Mouse (Mus musculus): ENCODE measurements at regions not wholly inside any gene's neighbourhood (a gene's known extent, or its start where the extent isn't known, plus 50 kb on each side); places are given as distances from the start of the nearest gene placed in this dataset.

DNA sequence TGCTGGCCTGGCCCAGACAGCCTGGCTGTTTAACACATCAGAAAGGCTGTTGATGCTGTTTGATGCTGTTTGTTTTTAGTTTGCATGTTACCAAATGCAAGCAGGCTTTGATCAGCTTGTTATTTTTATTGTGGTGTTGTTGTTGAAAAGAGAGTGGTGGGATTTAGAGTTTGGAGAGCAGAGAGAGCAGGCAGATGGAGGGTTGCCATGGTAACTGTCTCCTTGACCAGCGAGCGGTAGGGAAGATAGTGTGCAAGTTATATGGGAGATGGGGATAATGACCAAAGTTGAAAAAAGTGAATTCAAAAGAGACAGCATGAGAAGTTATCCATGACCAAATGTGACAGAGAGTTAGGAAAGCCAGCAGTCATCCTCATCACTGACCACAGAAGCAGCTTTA, 83.3 kb downstream of the Cmc2 start:
- no peak overlapping the region for H3K27ac ChIP-seq
- ATAC-seq (ENCODE audit: insufficient read depth, low FRiP score, low read depth) = no peak
- no peak overlapping the region for H3K4me3 ChIP-seq (replicated peaks)

DNA sequence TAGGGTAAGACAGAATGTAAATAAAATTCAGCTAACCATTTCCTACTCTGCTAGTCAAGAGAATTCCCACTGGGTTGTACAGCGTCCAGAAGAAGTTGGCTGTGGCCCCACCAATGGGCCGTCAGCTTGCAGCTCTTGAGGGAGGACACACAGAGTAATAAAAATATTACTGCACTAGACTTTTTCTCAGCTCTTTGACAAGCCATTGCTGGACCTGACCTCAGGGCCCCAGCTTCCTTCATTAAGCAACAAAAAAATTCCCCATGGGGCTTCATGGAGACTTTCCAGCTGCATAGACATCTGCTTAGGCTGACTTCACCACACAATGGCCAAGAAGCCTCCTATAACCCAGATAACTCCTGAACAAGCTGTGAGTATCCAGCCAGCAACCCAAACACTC, 89.1 kb downstream of the Cmc2 start:
- Histone ChIP-seq H3K9me3 (no peaks in the 10 kb centered on the region), H3K36me3 (no peaks in the 10 kb centered on the region), H3K9ac (no peak overlapping the region), H3K4me2 (no peak overlapping the region), H3K27me3 (replicated peaks) (no peaks in the 10 kb centered on the region), H3K4me3 (replicated peaks) (no peak overlapping the region), H3K27ac (no peak overlapping the region), H3K4me1 (no peaks in the 10 kb centered on the region)
- ATAC-seq (ENCODE audit: insufficient read depth, low FRiP score, low read depth) = no peak; the same call in 1 of the 2 replicates
- WGBS = 45% methylated on average over 2 of the region's 2 CpGs

More for the DNA sequence above, 83.3 kb downstream of the Cmc2 start:
- Histone ChIP-seq H3K27me3 (replicated peaks) (no peaks in the 10 kb centered on the region), H3K4me2 (no peak overlapping the region), H3K9me3 (no peaks in the 10 kb centered on the region), H3K4me1 (no peaks in the 10 kb centered on the region), H3K9ac (no peak overlapping the region), H3K36me3 (no peaks in the 10 kb centered on the region)
- WGBS = 64% methylated on average over 2 of the region's 2 CpGs

- Histone ChIP-seq H3K27me3 (replicated peaks) (no peaks in the 10 kb centered on the region), H3K4me3 (replicated peaks) (no peak overlapping the region), H3K9ac (no peak overlapping the region), H3K27ac (no peak overlapping the region), H3K4me2 (no peak overlapping the region), H3K4me1 (no peaks in the 10 kb centered on the region), H3K36me3 (no peaks in the 10 kb centered on the region), H3K9me3 (no peaks in the 10 kb centered on the region)
- ATAC-seq (ENCODE audit: insufficient read depth, low FRiP score, low read depth) = no peak
- 79% methylated on average over 3 of the region's 3 CpGs for WGBS
Observed at GRCm38 (mm10) chr8:116829631-116830030, 91.6 kb downstream of the Cmc2 start.

DNA sequence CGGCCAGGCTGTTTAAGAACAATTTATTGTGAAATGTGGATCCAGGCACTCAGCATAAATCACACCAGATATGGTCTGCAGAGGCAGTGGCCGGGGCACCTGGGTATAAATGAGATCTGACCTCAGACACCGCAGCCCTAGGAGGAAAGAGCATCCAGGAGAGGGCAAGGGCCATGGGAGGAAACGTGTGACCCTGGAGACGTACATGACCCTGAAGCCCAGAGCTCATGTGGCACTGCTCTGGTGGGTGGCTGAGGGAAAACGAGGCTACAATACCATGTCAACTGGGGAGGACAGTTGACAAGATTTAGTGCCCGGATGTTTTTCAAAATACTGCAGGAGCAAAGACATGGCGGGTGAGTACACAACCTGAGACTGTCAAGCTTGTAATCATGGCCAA, 93.0 kb downstream of the Cmc2 start:
- no peak overlapping the region for H3K27ac ChIP-seq
- H3K9ac ChIP-seq = no peak overlapping the region
- no peaks in the 10 kb centered on the region for H3K9me3 ChIP-seq
- no peaks in the 10 kb centered on the region for H3K36me3 ChIP-seq
- no peaks in the 10 kb centered on the region for H3K27me3 ChIP-seq (replicated peaks)
- H3K4me3 ChIP-seq (replicated peaks) = no peak overlapping the region
- 70% methylated on average over 8 of the region's 8 CpGs for WGBS
- no peaks in the 10 kb centered on the region for H3K4me1 ChIP-seq
- H3K4me2 ChIP-seq = no peak overlapping the region
- no peak for ATAC-seq (ENCODE audit: insufficient read depth, low FRiP score, low read depth)

GRCm38 (mm10) chr8:116827141-116827540, 94.1 kb downstream of the Cmc2 start:
- WGBS = 98% methylated on average over 13 of the region's 13 CpGs
- H3K9ac ChIP-seq = no peak overlapping the region

GRCm38 (mm10) chr8:116814118-116814851, 81.5 kb upstream of the Cdyl2 start:
- no peaks in the 10 kb centered on the region for H3K4me1 ChIP-seq
- H3K9ac ChIP-seq = no peak overlapping the region
- no peaks in the 10 kb centered on the region for H3K9me3 ChIP-seq
- ATAC-seq (ENCODE audit: insufficient read depth, low FRiP score, low read depth) = peak; percentile 63; the same call in 1 of the 2 replicates
- 39% methylated on average over 10 of the region's 10 CpGs for WGBS
- no peaks in the 10 kb centered on the region for H3K36me3 ChIP-seq
- no peak overlapping the region for H3K4me3 ChIP-seq (replicated peaks)
- no peak overlapping the region for H3K27ac ChIP-seq
- H3K4me2 ChIP-seq = no peak overlapping the region
- no peaks in the 10 kb centered on the region for H3K27me3 ChIP-seq (replicated peaks)

More at GRCm38 (mm10) chr8:116827141-116827540, 94.1 kb downstream of the Cmc2 start:
- Histone ChIP-seq H3K4me2 (no peak overlapping the region), H3K4me3 (replicated peaks) (no peak overlapping the region), H3K9me3 (no peaks in the 10 kb centered on the region), H3K27ac (no peak overlapping the region), H3K36me3 (no peaks in the 10 kb centered on the region), H3K4me1 (no peaks in the 10 kb centered on the region), H3K27me3 (replicated peaks) (no peaks in the 10 kb centered on the region)
- ATAC-seq (ENCODE audit: insufficient read depth, low FRiP score, low read depth) = no peak

GRCm38 (mm10) chr8:116801313-116801712, 68.5 kb upstream of the Cdyl2 start:
- 95% methylated on average over 32 of the region's 32 CpGs for WGBS

DNA sequence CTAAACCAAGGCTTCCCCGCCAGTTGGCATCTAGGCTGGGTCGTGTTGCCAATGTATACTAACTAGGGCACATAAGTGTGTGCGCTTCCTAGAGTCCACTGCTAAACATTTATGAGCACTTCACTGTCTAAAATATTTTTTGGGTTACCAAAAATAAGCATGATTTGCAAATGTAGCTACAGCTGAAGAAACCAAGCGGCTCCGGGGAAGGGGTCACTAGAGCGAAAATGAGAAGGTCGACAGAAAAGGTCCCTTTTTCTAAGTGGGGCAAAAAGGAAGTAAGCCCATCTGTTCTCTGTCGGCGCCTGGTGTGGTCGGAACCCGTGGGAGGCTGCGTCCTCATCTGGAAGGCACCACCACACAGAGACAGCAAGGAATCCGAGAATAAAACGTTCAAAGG, 67.8 kb upstream of the Cdyl2 start:
- WGBS = 83% methylated on average over 14 of the region's 14 CpGs
- no peaks in the 10 kb centered on the region for H3K36me3 ChIP-seq
- no peak for ATAC-seq (ENCODE audit: insufficient read depth, low FRiP score, low read depth)
- H3K9ac ChIP-seq = no peak overlapping the region
- H3K27ac ChIP-seq = no peak overlapping the region
- no peak overlapping the region for H3K4me2 ChIP-seq
- H3K4me3 ChIP-seq (replicated peaks) = no peak overlapping the region
- no peaks in the 10 kb centered on the region for H3K27me3 ChIP-seq (replicated peaks)
- H3K4me1 ChIP-seq = no peaks in the 10 kb centered on the region
- H3K9me3 ChIP-seq = no peaks in the 10 kb centered on the region

More at GRCm38 (mm10) chr8:116801313-116801712, 68.5 kb upstream of the Cdyl2 start:
- H3K4me1 ChIP-seq = no peaks in the 10 kb centered on the region
- no peaks in the 10 kb centered on the region for H3K27me3 ChIP-seq (replicated peaks)
- no peak overlapping the region for H3K4me2 ChIP-seq
- H3K27ac ChIP-seq = no peak overlapping the region
- no peaks in the 10 kb centered on the region for H3K9me3 ChIP-seq
- H3K36me3 ChIP-seq = no peaks in the 10 kb centered on the region
- no peak for ATAC-seq (ENCODE audit: insufficient read depth, low FRiP score, low read depth)
- H3K9ac ChIP-seq = no peak overlapping the region
- H3K4me3 ChIP-seq (replicated peaks) = no peak overlapping the region

DNA sequence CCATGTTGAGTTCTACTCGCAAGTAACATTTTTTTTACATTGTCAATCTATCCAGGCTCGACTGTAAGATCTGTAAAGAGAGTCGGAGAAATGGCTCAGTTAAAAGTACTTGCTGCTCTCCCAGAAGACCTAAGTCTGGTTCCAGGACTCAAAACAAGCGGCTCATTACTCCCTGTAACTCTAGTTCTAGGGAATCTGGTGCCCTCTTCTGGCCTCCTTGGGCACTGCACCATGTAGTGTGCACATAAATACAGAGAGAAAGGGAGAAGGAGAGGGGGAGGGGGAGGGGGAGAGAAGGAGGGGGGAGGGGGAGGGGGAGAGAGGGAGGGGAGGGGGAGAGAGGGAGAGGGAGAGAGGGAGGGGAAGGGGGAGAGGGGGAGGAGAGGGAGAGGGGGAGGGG, 66.2 kb upstream of the Cdyl2 start:
- H3K27ac ChIP-seq = no peak overlapping the region
- ATAC-seq (ENCODE audit: insufficient read depth, low FRiP score, low read depth) = no peak
- no peak overlapping the region for H3K4me2 ChIP-seq
- no peak overlapping the region for H3K9ac ChIP-seq
- H3K4me1 ChIP-seq = no peaks in the 10 kb centered on the region
- H3K4me3 ChIP-seq (replicated peaks) = no peak overlapping the region
- WGBS = 83% methylated on average over 4 of the region's 4 CpGs
- H3K27me3 ChIP-seq (replicated peaks) = no peaks in the 10 kb centered on the region
- no peaks in the 10 kb centered on the region for H3K9me3 ChIP-seq
- H3K36me3 ChIP-seq = no peaks in the 10 kb centered on the region

DNA sequence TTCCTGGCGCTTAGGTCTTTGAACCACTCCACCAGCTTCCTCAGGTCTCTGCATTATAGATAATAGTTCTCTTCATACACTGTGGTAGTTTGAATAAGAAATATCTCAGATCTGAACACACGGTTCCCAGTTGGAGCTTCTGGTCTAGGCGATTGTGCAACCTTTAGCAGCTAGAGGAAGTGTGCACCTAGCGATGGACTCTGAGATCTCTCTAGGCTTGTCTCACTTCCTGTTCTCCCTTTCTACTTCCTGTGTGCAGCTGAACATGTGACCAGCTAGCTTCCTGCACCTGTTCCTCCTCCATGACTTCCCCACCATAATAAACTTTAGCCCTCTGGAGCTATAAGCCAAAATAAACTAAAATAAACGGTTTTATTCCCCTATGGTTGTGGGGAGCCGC, 62.9 kb upstream of the Cdyl2 start:
- ATAC-seq (ENCODE audit: insufficient read depth, low FRiP score, low read depth) = no peak
- WGBS = 90% methylated on average over 6 of the region's 6 CpGs

DNA sequence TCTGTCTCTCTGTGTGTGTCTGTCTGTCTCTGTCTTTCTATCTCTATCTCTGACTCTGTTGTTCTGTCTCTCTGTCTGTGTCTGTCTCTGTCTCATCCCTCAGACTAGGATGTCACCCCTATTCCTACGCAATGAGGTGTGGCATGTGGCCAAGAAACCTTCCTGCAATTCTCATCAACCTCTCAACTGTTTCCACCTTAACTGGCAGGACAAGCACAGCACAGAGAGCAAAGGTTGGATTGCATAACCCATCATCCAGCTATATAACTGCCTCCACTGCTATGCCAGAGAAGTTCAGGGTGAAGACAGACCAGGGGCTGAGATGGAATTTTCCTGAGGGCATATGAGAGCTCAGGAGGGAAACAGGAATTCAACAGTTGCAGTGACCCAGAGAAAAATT, 60.3 kb upstream of the Cdyl2 start:
- Histone ChIP-seq H3K9me3 (no peaks in the 10 kb centered on the region), H3K9ac (no peak overlapping the region), H3K4me1 (no peaks in the 10 kb centered on the region), H3K27me3 (replicated peaks) (no peaks in the 10 kb centered on the region), H3K4me3 (replicated peaks) (no peak overlapping the region), H3K4me2 (no peak overlapping the region), H3K27ac (no peak overlapping the region), H3K36me3 (no peaks in the 10 kb centered on the region)
- no peak for ATAC-seq (ENCODE audit: insufficient read depth, low FRiP score, low read depth)
- WGBS = 76% methylated on average over 1 of the region's 1 CpGs

More for the DNA sequence above, 62.9 kb upstream of the Cdyl2 start:
- Histone ChIP-seq H3K9me3 (no peaks in the 10 kb centered on the region), H3K4me1 (no peaks in the 10 kb centered on the region), H3K36me3 (no peaks in the 10 kb centered on the region), H3K27ac (no peak overlapping the region), H3K27me3 (replicated peaks) (no peaks in the 10 kb centered on the region), H3K4me2 (no peak overlapping the region), H3K9ac (no peak overlapping the region), H3K4me3 (replicated peaks) (no peak overlapping the region)

- 82% methylated on average over 16 of the region's 16 CpGs for WGBS
- no peaks in the 10 kb centered on the region for H3K9me3 ChIP-seq
- no peak overlapping the region for H3K4me3 ChIP-seq (replicated peaks)
- no peaks in the 10 kb centered on the region for H3K4me1 ChIP-seq
- no peak for ATAC-seq (ENCODE audit: insufficient read depth, low FRiP score, low read depth)
- H3K4me2 ChIP-seq = no peak overlapping the region
- no peaks in the 10 kb centered on the region for H3K36me3 ChIP-seq
- H3K27me3 ChIP-seq (replicated peaks) = no peaks in the 10 kb centered on the region
- no peak overlapping the region for H3K27ac ChIP-seq
- no peak overlapping the region for H3K9ac ChIP-seq
Observed at GRCm38 (mm10) chr8:116790294-116790693, 57.5 kb upstream of the Cdyl2 start.
